Mouse (Mus musculus): ENCODE results near the gene Ncf1. TPM values are rescaled to one million over a fixed set of nuclear protein-coding genes. Genes with fewer than 3 reads are reported as not detected.

Ncf1 gene
- polyA plus RNA-seq, 1 experiment from 2014 or later, result 1.8 TPM

- H3K9me3 ChIP-seq (replicated peaks; ENCODE audit: control insufficient read depth, low read length), result no peaks in the 10 kb centered on the region
- no peak overlapping the region for H3K27ac ChIP-seq (ENCODE audit: low read depth, low read length)
- H3K4me1 ChIP-seq (ENCODE audit: control insufficient read depth, insufficient read depth, low read length), result no peaks in the 10 kb centered on the region
- WGBS (ENCODE audit: insufficient replicate concordance), result 93% methylated on average over 8 of the region's 8 CpGs
- no peak overlapping the region for H3K4me2 ChIP-seq
- no peak for ATAC-seq (replicated peaks; ENCODE audit: insufficient number of reproducible peaks, low FRiP score, low TSS enrichment)
- H3K27me3 ChIP-seq (ENCODE audit: control insufficient read depth, insufficient read depth, low read length), result no peaks in the 10 kb centered on the region
- H3K9ac ChIP-seq (ENCODE audit: low read depth, low read length), result no peak overlapping the region
- no peak overlapping the region for H3K4me3 ChIP-seq (ENCODE audit: low read depth, low read length)
- H3K36me3 ChIP-seq (ENCODE audit: control insufficient read depth, insufficient read depth, low read length), result peaks cover 62% of the 10 kb centered on the region
Observed at GRCm38 (mm10) chr5:134268751-134269150, 39.3 kb upstream of the Ncf1 start.

- 86% methylated on average over 18 of the region's 18 CpGs for WGBS (ENCODE audit: insufficient replicate concordance)
- Histone ChIP-seq H3K4me2 (no peak overlapping the region), H3K27ac (ENCODE audit: low read depth, low read length) (no peak overlapping the region), H3K36me3 (ENCODE audit: control insufficient read depth, insufficient read depth, low read length) (peaks cover 67% of the 10 kb centered on the region), H3K27me3 (ENCODE audit: control insufficient read depth, insufficient read depth, low read length) (no peaks in the 10 kb centered on the region), H3K4me1 (ENCODE audit: control insufficient read depth, insufficient read depth, low read length) (no peaks in the 10 kb centered on the region), H3K4me3 (ENCODE audit: low read depth, low read length) (no peak overlapping the region), H3K9me3 (replicated peaks; ENCODE audit: control insufficient read depth, low read length) (no peaks in the 10 kb centered on the region), H3K9ac (ENCODE audit: low read depth, low read length) (no peak overlapping the region)
- ATAC-seq (replicated peaks; ENCODE audit: insufficient number of reproducible peaks, low FRiP score, low TSS enrichment), result no peak
Observed at GRCm38 (mm10) chr5:134266404-134266803, 37.0 kb upstream of the Ncf1 start.

- Histone ChIP-seq H3K9me3 (replicated peaks; ENCODE audit: control insufficient read depth, low read length) (no peaks in the 10 kb centered on the region), H3K4me1 (ENCODE audit: control insufficient read depth, insufficient read depth, low read length) (no peaks in the 10 kb centered on the region), H3K4me3 (ENCODE audit: low read depth, low read length) (no peak overlapping the region), H3K36me3 (ENCODE audit: control insufficient read depth, insufficient read depth, low read length) (peaks cover 67% of the 10 kb centered on the region), H3K27ac (ENCODE audit: low read depth, low read length) (no peak overlapping the region), H3K4me2 (no peak overlapping the region), H3K9ac (ENCODE audit: low read depth, low read length) (no peak overlapping the region), H3K27me3 (ENCODE audit: control insufficient read depth, insufficient read depth, low read length) (no peaks in the 10 kb centered on the region)
- no peak for ATAC-seq (replicated peaks; ENCODE audit: insufficient number of reproducible peaks, low FRiP score, low TSS enrichment)
- WGBS (ENCODE audit: insufficient replicate concordance), result 71% methylated on average over 2 of the region's 2 CpGs
Observed at GRCm38 (mm10) chr5:134265890-134266289, 36.5 kb upstream of the Ncf1 start.

GRCm38 (mm10) chr5:134260001-134260636 is 30.7 kb upstream of the Ncf1 start:
- no peaks in the 10 kb centered on the region for H3K4me1 ChIP-seq (ENCODE audit: control insufficient read depth, insufficient read depth, low read length)
- H3K27ac ChIP-seq (ENCODE audit: low read depth, low read length), result no peak overlapping the region
- no peak for ATAC-seq (replicated peaks; ENCODE audit: insufficient number of reproducible peaks, low FRiP score, low TSS enrichment)
- 94% methylated on average over 9 of the region's 9 CpGs for WGBS (ENCODE audit: insufficient replicate concordance)
- H3K4me3 ChIP-seq (ENCODE audit: low read depth, low read length), result no peak overlapping the region
- H3K4me2 ChIP-seq, result no peak overlapping the region
- peaks cover 79% of the 10 kb centered on the region for H3K36me3 ChIP-seq (ENCODE audit: control insufficient read depth, insufficient read depth, low read length)
- no peaks in the 10 kb centered on the region for H3K9me3 ChIP-seq (replicated peaks; ENCODE audit: control insufficient read depth, low read length)
- H3K9ac ChIP-seq (ENCODE audit: low read depth, low read length), result no peak overlapping the region
- H3K27me3 ChIP-seq (ENCODE audit: control insufficient read depth, insufficient read depth, low read length), result no peaks in the 10 kb centered on the region

GRCm38 (mm10) chr5:134258934-134259333 is 29.5 kb upstream of the Ncf1 start:
- H3K36me3 ChIP-seq (ENCODE audit: control insufficient read depth, insufficient read depth, low read length), result peaks cover 77% of the 10 kb centered on the region
- H3K27me3 ChIP-seq (ENCODE audit: control insufficient read depth, insufficient read depth, low read length), result no peaks in the 10 kb centered on the region
- H3K4me1 ChIP-seq (ENCODE audit: control insufficient read depth, insufficient read depth, low read length), result no peaks in the 10 kb centered on the region
- no peak overlapping the region for H3K9ac ChIP-seq (ENCODE audit: low read depth, low read length)
- H3K9me3 ChIP-seq (replicated peaks; ENCODE audit: control insufficient read depth, low read length), result no peaks in the 10 kb centered on the region
- WGBS (ENCODE audit: insufficient replicate concordance), result 95% methylated on average over 2 of the region's 2 CpGs
- no peak overlapping the region for H3K4me3 ChIP-seq (ENCODE audit: low read depth, low read length)
- H3K27ac ChIP-seq (ENCODE audit: low read depth, low read length), result no peak overlapping the region
- no peak for ATAC-seq (replicated peaks; ENCODE audit: insufficient number of reproducible peaks, low FRiP score, low TSS enrichment)
- H3K4me2 ChIP-seq, result no peak overlapping the region

- 84% methylated on average over 4 of the region's 4 CpGs for WGBS (ENCODE audit: insufficient replicate concordance)
- no peak overlapping the region for H3K9ac ChIP-seq (ENCODE audit: low read depth, low read length)
- ATAC-seq (replicated peaks; ENCODE audit: insufficient number of reproducible peaks, low FRiP score, low TSS enrichment), result no peak
Observed at GRCm38 (mm10) chr5:134258395-134258794, 29.0 kb upstream of the Ncf1 start.

GRCm38 (mm10) chr5:134257349-134258031 is 28.1 kb upstream of the Ncf1 start:
- no peaks in the 10 kb centered on the region for H3K27me3 ChIP-seq (ENCODE audit: control insufficient read depth, insufficient read depth, low read length)
- WGBS (ENCODE audit: insufficient replicate concordance), result 82% methylated on average over 13 of the region's 13 CpGs
- peaks cover 75% of the 10 kb centered on the region for H3K36me3 ChIP-seq (ENCODE audit: control insufficient read depth, insufficient read depth, low read length)
- no peak overlapping the region for H3K4me3 ChIP-seq (ENCODE audit: low read depth, low read length)
- H3K9me3 ChIP-seq (replicated peaks; ENCODE audit: control insufficient read depth, low read length), result no peaks in the 10 kb centered on the region
- no peaks in the 10 kb centered on the region for H3K4me1 ChIP-seq (ENCODE audit: control insufficient read depth, insufficient read depth, low read length)
- H3K9ac ChIP-seq (ENCODE audit: low read depth, low read length), result no peak overlapping the region
- no peak; the same call in 1 of the 2 replicates for ATAC-seq (replicated peaks; ENCODE audit: insufficient number of reproducible peaks, low FRiP score, low TSS enrichment)
- no peak overlapping the region for H3K4me2 ChIP-seq
- H3K27ac ChIP-seq (ENCODE audit: low read depth, low read length), result no peak overlapping the region; the same call in 1 of the 2 replicates

More at GRCm38 (mm10) chr5:134258395-134258794, 29.0 kb upstream of the Ncf1 start:
- Histone ChIP-seq H3K4me2 (no peak overlapping the region), H3K27me3 (ENCODE audit: control insufficient read depth, insufficient read depth, low read length) (no peaks in the 10 kb centered on the region), H3K27ac (ENCODE audit: low read depth, low read length) (no peak overlapping the region), H3K4me1 (ENCODE audit: control insufficient read depth, insufficient read depth, low read length) (no peaks in the 10 kb centered on the region), H3K36me3 (ENCODE audit: control insufficient read depth, insufficient read depth, low read length) (peaks cover 76% of the 10 kb centered on the region), H3K4me3 (ENCODE audit: low read depth, low read length) (no peak overlapping the region), H3K9me3 (replicated peaks; ENCODE audit: control insufficient read depth, low read length) (no peaks in the 10 kb centered on the region)

GRCm38 (mm10) chr5:134255294-134255693 is 25.9 kb upstream of the Ncf1 start:
- H3K4me3 ChIP-seq (ENCODE audit: low read depth, low read length), result no peak overlapping the region
- no peaks in the 10 kb centered on the region for H3K4me1 ChIP-seq (ENCODE audit: control insufficient read depth, insufficient read depth, low read length)
- 95% methylated on average over 10 of the region's 10 CpGs for WGBS (ENCODE audit: insufficient replicate concordance)
- no peaks in the 10 kb centered on the region for H3K9me3 ChIP-seq (replicated peaks; ENCODE audit: control insufficient read depth, low read length)
- H3K4me2 ChIP-seq, result no peak overlapping the region
- ATAC-seq (replicated peaks; ENCODE audit: insufficient number of reproducible peaks, low FRiP score, low TSS enrichment), result no peak
- H3K9ac ChIP-seq (ENCODE audit: low read depth, low read length), result no peak overlapping the region
- H3K27me3 ChIP-seq (ENCODE audit: control insufficient read depth, insufficient read depth, low read length), result no peaks in the 10 kb centered on the region
- H3K27ac ChIP-seq (ENCODE audit: low read depth, low read length), result no peak overlapping the region
- peaks cover 74% of the 10 kb centered on the region for H3K36me3 ChIP-seq (ENCODE audit: control insufficient read depth, insufficient read depth, low read length)

GRCm38 (mm10) chr5:134253806-134254205 is 24.4 kb upstream of the Ncf1 start:
- Histone ChIP-seq H3K27ac (ENCODE audit: low read depth, low read length) (no peak overlapping the region), H3K9me3 (replicated peaks; ENCODE audit: control insufficient read depth, low read length) (no peaks in the 10 kb centered on the region), H3K36me3 (ENCODE audit: control insufficient read depth, insufficient read depth, low read length) (peaks cover 73% of the 10 kb centered on the region), H3K4me2 (no peak overlapping the region), H3K9ac (ENCODE audit: low read depth, low read length) (no peak overlapping the region), H3K27me3 (ENCODE audit: control insufficient read depth, insufficient read depth, low read length) (no peaks in the 10 kb centered on the region), H3K4me1 (ENCODE audit: control insufficient read depth, insufficient read depth, low read length) (no peaks in the 10 kb centered on the region), H3K4me3 (ENCODE audit: low read depth, low read length) (no peak overlapping the region)
- ATAC-seq (replicated peaks; ENCODE audit: insufficient number of reproducible peaks, low FRiP score, low TSS enrichment), result no peak
- WGBS (ENCODE audit: insufficient replicate concordance), result 73% methylated on average over 3 of the region's 3 CpGs
